Mouse (Mus musculus): ENCODE results near the gene Gm49339.
"Not testable (repeated sequence)": the region's sequence is repeated elsewhere in the genome, so short reads cannot be mapped to it uniquely, and the experiment has no call there.

Gene Gm49339

DNA sequence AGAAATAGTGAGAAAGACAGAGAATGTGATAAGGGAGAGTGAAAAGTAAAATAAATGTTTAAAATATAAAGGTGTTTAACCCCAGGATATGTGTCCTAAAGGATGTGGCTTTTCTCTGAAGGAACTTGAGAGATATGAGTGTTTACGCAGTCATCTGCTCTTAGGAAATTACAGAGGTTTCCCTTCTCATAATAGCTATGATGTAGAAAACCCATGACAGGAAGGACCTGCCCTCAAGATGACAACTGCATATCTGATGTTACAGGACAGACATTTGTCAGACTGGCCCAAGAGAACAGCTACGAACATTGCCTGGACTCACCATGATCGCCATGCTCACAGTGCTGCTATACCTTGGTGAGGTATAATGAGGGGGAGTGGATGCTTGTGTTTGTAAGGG lies at the start of gene Gm49339, which contains the start of gene Lilr4b:
TSS of gene Gm49339 (plus strand) at position 216 of the 400 bp plus-strand sequence.
TSS of gene Lilr4b (plus strand) at position 236 of the 400 bp plus-strand sequence.
- peak; percentile 54 for DNase-seq (ENCODE audit: low read depth, low spot score)

- no peak for DNase-seq (ENCODE audit: low read depth, low spot score)
Measured at GRCm38 (mm10) chr10:51432940-51433339, 47.5 kb upstream of the Gm49339 start.

DNA sequence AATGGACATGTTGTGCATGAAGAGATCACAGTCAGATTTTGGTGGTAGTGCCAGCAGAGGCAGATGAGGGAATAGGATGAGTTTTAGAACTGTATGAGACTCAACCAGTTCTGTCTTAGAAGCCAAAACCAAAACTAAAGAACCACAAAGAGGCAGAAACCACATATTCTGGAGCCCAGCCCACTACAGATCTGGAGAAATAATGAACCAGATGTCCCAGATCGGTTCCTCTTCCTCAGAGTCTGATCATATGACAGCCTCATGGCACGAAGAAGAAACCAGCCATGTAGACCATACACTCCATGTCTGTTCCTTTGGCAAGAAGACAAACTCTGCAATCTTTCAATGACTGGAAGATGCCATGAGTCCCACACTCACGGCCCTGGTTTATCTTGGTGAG lies 44.7 kb upstream of the Gm49339 start:
- DNase-seq (ENCODE audit: low read depth, low spot score) = no peak

- no peak for DNase-seq (ENCODE audit: low read depth, low spot score)
Measured at GRCm38 (mm10) chr10:51451610-51452009, 28.8 kb upstream of the Gm49339 start.

DNA sequence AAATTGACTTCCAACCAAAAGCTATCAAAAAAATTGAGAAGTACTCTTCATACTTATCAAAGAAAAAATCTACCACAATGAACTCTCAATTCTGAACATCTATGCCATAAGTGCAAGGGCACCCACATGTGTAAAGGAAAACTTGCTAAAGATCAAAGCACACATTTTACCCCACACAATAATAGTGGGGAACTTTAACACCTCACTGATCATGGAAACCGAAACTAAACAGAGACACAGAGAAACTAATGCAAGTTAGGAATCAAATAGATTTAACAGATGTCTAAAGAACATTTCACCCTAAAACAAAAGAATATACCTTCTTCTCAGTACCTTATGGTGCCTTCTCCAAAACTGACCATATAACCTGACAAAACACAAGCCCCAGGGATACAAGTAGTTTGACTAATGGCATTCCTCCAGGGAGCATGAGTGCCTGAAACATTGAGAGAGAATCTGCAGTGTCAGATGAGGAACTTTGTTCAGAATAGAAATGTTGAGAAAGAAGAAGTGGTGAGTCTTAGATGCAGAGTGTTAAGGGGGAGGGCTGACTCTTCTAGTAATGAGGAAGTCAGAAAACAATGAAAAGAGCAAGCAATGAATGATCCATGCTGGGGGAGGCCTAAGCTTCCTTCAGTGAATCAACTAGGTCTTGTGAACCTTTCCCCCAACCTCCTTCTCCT lies 26.7 kb upstream of the Gm49339 start:
- peak; percentile 61 for DNase-seq (ENCODE audit: low read depth, low spot score)

GRCm38 (mm10) chr10:51454365-51454764 lies 26.0 kb upstream of the Gm49339 start:
- DNase-seq (ENCODE audit: low read depth, low spot score) = peak; percentile 54

DNA sequence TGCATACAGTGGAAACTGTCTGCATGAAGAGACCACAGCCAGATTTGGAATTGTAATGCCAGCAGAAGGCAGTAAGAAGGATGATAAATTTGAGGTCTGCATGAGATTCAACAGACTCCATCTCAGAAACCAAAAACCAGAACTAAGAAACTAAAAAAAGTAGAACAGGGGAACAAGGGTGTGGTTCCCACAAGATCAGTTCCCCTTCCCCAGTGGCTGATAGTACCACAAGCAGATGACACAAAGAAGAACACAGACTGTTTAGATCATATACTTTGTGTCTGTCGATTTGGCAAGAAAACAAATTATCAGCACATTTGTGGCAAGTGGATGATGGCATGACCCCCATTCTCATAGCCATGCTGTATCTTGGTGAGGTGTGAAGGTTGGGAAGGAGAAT lies 24.6 kb upstream of the Gm49339 start:
- peak; percentile 25 for DNase-seq (ENCODE audit: low read depth, low spot score)

- no peak for DNase-seq (ENCODE audit: low read depth, low spot score)
Measured at GRCm38 (mm10) chr10:51456369-51456768, 24.0 kb upstream of the Gm49339 start.

DNA sequence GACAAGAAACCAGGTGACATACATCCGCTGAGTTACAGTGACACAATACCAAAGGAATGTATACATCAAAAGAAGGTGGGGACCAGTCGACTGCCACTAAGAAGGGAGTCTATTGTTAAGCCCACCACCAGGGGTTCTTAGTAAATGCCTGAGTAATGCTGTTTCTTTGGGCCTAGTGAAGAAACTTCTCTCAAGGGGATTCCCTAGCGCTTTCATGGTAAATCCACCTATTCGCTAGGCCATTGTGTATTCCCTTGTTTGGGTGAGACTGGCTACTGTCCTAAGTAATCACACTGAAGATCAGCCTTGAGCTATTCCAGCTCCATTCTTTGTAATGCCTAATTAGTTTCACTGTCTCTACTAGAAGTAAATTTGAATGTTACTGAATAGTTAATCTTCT lies 16.6 kb upstream of the Gm49339 start:
- not testable (repeated sequence) for DNase-seq (ENCODE audit: low read depth, low spot score)

- peak; percentile 39 for DNase-seq (ENCODE audit: low read depth, low spot score)
Measured at GRCm38 (mm10) chr10:51490691-51491090, 10.3 kb downstream of the Gm49339 start, which contains the start of gene Lilrb4a. Lilrb4a (plus strand) TSS chr10:51490956.

- no peak for DNase-seq (ENCODE audit: low read depth, low spot score)
Measured at GRCm38 (mm10) chr10:51520021-51520420, 39.6 kb downstream of the Gm49339 start.

DNA sequence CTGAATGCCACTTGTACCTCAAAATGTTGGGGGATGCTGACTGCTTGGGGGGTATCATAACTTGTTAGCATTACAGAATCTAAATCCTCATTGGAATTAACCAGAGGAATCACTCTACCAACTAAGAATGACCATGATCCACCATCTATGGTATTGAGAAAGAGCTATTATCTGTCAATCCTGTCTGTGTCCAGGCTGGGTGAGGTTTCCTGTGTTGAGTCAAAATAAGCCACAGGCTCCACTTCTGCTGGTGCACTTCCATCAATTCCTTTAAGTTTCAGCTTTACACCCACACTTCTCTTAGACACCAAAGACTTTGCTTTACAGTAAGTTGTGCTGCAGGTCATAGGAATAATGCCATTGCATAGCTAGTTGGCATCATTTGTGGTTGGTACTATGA lies 41.0 kb downstream of the Gm49339 start:
- DNase-seq (ENCODE audit: low read depth, low spot score) = no peak

DNA sequence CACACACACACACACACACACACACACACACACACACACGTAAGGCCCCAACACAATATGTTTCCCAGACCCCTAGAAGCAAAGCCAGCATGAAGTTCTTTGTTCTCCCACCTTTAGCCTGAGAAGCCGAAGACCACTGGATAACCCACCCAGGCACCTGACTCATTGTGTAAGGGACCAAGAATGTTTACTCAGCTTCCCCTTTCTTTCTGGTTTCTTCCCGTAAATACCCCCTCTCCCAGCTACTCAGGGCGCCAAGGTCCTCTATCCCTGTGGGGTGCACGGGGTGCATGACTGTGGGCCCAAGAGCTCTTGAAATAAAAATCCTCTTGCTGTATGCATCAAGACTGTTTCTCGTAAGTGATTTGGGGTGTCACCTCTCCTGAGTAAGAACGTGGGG lies 45.7 kb downstream of the Gm49339 start:
- DNase-seq (ENCODE audit: low read depth, low spot score) = no peak

DNA sequence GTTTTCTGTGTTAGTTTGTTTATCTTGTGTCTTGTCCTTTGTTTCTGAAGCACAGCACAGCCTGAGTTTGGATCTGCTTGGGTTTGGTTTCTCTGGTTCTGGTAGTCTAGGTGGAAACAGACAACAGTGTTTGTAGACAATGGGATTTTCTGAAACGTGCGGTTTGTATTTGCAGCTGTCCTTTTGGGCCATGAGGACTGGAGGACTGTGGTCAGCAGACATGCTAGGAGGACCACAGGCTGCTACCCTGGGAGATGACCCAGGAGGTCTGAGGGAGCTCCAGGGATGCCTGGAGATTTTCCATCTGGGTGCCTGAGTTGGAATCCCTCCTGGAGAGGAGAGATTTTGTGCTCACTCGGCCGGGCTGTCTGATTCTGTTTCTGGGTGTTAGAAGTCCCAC lies 46.2 kb downstream of the Gm49339 start:
- DNase-seq (ENCODE audit: low read depth, low spot score) = no peak

DNA sequence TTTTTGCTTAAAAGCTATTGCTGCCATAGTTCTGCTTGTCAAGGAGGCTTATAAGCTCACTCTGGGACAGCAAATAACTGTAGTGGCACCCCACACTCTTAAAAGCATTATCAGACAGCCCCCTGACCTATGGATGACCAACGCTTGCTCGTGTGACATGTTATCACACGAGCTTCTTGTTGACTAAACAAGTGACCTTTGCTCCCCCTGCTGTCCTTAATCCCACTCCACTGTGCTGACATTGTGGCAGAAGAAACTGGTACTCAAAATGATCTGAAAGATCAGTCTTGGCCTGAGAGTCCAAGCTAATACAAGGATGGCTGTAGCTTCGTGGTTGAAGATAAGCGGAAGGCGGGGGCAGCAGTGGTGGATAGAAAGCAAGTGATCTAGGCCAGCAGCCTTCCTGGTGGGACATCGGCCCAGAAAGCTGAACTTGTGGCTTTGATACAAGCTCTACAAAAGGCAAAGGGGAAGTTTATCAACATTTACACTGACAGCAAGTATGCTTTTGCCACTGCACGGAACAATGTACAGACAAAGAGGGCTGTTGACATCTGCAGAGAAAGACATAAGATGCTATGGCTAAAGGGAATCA lies 48.5 kb downstream of the Gm49339 start:
- DNase-seq (ENCODE audit: low read depth, low spot score) = no peak

GRCm38 (mm10) chr10:51529497-51529896 lies 49.1 kb downstream of the Gm49339 start:
- no peak for DNase-seq (ENCODE audit: low read depth, low spot score)

- DNase-seq (ENCODE audit: low read depth, low spot score) = no peak
Measured at GRCm38 (mm10) chr10:51530813-51531212, 50.4 kb downstream of the Gm49339 start.
